Mouse (Mus musculus) liver, adult 2 months (tissue): ENCODE results near the gene Isca1. TPM values are rescaled to one million over a fixed set of nuclear protein-coding genes. Genes with fewer than 3 reads are reported as not detected.
"Not testable (repeated sequence)": the region's sequence is repeated elsewhere in the genome, so short reads cannot be mapped to it uniquely, and the experiment has no call there.

ENCODE experiments used
- DNase-seq: peaks from one replicate; pipeline ENCODE4 v3.0.0-alpha.2; 2011; ENCODE audit warnings: low read depth, low spot score; ENCODE audit errors: extremely low read depth
- H3K27ac ChIP-seq: fragments of 200-500 bp; replicated peaks from 2 replicates; pipeline ENCODE4 v1.5.1; 2012; ENCODE audit warnings: low read depth, mild to moderate bottlenecking, control low read depth, inconsistent platforms, low read length; ENCODE audit not compliant: insufficient read depth
- H3K27me3 ChIP-seq: fragments of 200-500 bp; 2 replicates; pipeline ENCODE4 v1.6.1; 2012; ENCODE audit warnings: mild to moderate bottlenecking, moderate library complexity, low read length, inconsistent platforms; ENCODE audit not compliant: control insufficient read depth, insufficient read depth
- H3K36me3 ChIP-seq: fragments of 200-500 bp; 2 replicates; pipeline ENCODE4 v1.6.1; 2012; ENCODE audit warnings: low read length, inconsistent platforms; ENCODE audit not compliant: control insufficient read depth, insufficient read depth
- H3K4me1 ChIP-seq: fragments of 200-500 bp; 2 replicates; pipeline ENCODE4 v1.6.1; 2011; ENCODE audit warnings: low read length; ENCODE audit not compliant: control insufficient read depth, insufficient read depth
- H3K4me3 ChIP-seq: fragments of 200-500 bp; 2 replicates; pipeline ENCODE4 v1.5.1; 2011; ENCODE audit warnings: low read depth, mild to moderate bottlenecking, control low read depth, low read length, moderate library complexity; ENCODE audit not compliant: insufficient read depth
- H3K79me2 ChIP-seq: fragments of 200-500 bp; 2 replicates; pipeline ENCODE4 v1.6.1; 2012; ENCODE audit warnings: inconsistent platforms, mild to moderate bottlenecking, low read length, moderate library complexity; ENCODE audit not compliant: control insufficient read depth, insufficient read depth
- H3K9ac ChIP-seq: fragments of 200-500 bp; 2 replicates; pipeline ENCODE4 v1.6.1; 2012; ENCODE audit warnings: low read depth, mild to moderate bottlenecking, control low read depth, inconsistent platforms, low read length
- CTCF ChIP-seq: fragments of 200-500 bp; IDR thresholded peaks from 2 replicates; pipeline ENCODE4 v1.5.1; 2011; ENCODE audit warnings: low read depth, low read length, control low read depth
- POLR2A ChIP-seq: fragments of 200-500 bp; IDR thresholded peaks from 2 replicates; pipeline ENCODE4 v1.6.1; 2011; ENCODE audit warnings: low read length, control low read depth; ENCODE audit not compliant: insufficient read depth; ENCODE audit errors: extremely low read depth
- WGBS: fragments of 180-500 bp; shearing (Covaris S2); methylation state at CpG from one replicate; pipeline ENCODE4 v1.1.7; 2018; 5-methylcytosine and 5-hydroxymethylcytosine counted together
- polyA plus RNA-seq: library from polyadenylated mRNA; depleted of rRNA; stranded (reverse); fragments of >200 nt; gene quantifications from 2 replicates; pipeline ENCODE4 v1.2.3, GENCODE M21; 2012
- total RNA-seq: library from RNA; depleted of rRNA; stranded (reverse); fragments of >200 nt; gene quantifications from 2 replicates; pipeline ENCODE4 v1.2.3, GENCODE M21; 2014

Gene Isca1
- total and polyA plus RNA-seq, 2 experiments, result 32.4 to 52.8 TPM

DNA sequence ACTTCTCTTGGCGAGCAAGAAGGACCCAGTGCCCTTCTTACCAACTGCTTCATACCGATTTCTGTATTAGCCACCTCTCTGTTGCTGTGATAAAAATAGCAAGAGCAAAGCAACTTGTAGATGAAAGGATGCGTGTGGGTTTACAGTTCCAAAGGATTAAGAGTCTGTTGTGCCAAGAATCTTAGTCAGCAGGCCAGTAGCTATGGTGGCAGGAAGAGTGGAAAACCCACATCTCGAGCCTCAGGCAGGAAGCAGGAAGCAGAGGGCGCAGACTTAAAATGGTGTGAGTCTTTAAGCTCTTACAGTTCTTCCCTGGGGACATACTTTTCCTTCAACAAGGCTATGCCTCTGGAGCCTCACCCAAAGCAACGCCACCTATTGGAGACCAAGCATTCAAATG is 24.1 kb downstream of the Isca1 start:
- WGBS, result 75% methylated on average over 6 of the region's 6 CpGs

DNA sequence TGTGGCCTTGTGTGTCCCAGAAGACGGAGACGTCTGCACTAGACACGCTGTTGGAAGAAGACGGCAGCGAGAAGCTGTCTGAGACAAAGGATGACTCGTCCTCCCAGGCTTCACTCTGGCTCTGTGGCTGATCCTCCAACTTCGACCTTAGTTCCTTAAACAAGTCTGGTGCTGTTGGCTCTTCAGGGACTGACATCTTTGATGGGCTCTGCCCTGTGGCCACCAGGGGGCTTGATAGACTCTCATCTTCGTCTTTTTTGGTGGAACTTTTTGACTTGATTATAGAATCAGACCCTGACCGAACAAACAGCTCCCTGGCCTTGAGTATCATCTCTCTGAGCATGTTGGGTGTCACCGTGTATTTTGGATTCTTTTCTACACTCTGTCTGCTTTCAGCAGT is 27.9 kb downstream of the Isca1 start:
- WGBS, result 68% methylated on average over 10 of the region's 10 CpGs
- Histone ChIP-seq H3K79me2 (no peaks in the 10 kb centered on the region), H3K27ac (no peak overlapping the region), H3K9ac (no peak overlapping the region), H3K27me3 (no peaks in the 10 kb centered on the region), H3K4me1 (no peaks in the 10 kb centered on the region), H3K36me3 (no peaks in the 10 kb centered on the region), H3K4me3 (no peak overlapping the region)
- TF ChIP-seq POLR2A (no peak), CTCF (peak; percentile 15; the same call in 1 of the 2 replicates)
- no peak for DNase-seq

More for the DNA sequence above, 24.1 kb downstream of the Isca1 start:
- H3K27me3 ChIP-seq, result no peaks in the 10 kb centered on the region
- TF ChIP-seq POLR2A (no peak), CTCF (no peak)
- no peak overlapping the region for H3K9ac ChIP-seq
- no peaks in the 10 kb centered on the region for H3K4me1 ChIP-seq
- H3K79me2 ChIP-seq, result no peaks in the 10 kb centered on the region
- H3K4me3 ChIP-seq, result no peak overlapping the region
- H3K27ac ChIP-seq, result no peak overlapping the region
- no peaks in the 10 kb centered on the region for H3K36me3 ChIP-seq
- DNase-seq, result no peak

DNA sequence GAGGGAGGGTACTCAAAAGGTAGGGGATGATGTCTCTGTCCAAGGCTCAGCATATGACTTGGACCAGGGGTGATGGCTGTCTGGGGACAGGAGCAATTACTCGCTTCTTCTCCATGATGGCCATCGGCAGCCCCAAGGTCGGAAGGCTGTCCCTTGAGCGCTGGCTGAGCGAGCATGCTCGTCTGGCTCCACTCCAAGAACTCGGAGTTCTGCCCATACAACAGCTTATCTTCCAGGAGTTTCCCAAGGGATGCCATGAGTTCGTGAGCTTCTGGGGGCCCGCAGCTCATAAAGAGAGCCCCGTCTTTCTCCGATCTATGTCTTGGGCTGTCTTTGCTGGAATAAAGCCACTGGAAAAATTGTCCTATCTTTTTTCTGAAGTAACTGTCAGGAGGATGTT is 28.5 kb downstream of the Isca1 start:
- 72% methylated on average over 11 of the region's 11 CpGs for WGBS
- Histone ChIP-seq H3K4me3 (no peak overlapping the region), H3K4me1 (no peaks in the 10 kb centered on the region)

DNA sequence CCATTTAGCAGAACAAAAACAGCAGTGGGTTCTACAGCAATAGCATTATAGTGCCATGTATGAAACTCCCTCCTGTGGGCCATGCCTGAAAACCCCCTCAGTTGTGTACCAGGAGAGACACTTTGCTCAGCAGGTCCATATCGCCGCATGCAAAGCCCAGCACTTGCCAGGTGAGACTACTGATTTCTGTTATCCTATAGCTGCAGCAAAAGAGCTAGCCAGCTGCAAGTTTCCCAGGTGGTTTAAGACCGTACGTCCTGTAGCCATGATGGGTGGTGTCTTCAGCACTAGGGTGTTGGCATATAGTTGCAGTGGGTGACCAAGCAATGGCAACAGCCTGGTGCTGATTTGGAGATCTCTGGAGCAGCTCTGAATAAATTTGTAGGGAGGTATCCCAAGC is 30.2 kb downstream of the Isca1 start:
- Histone ChIP-seq H3K36me3 (no peaks in the 10 kb centered on the region), H3K4me1 (no peaks in the 10 kb centered on the region), H3K4me3 (no peak overlapping the region), H3K9ac (no peak overlapping the region), H3K27ac (no peak overlapping the region), H3K79me2 (no peaks in the 10 kb centered on the region), H3K27me3 (no peaks in the 10 kb centered on the region)
- TF ChIP-seq CTCF, result no peak
- DNase-seq, result no peak
- 94% methylated on average over 4 of the region's 4 CpGs for WGBS

More for the DNA sequence above, 28.5 kb downstream of the Isca1 start:
- Histone ChIP-seq H3K9ac (no peak overlapping the region), H3K27me3 (no peaks in the 10 kb centered on the region), H3K27ac (no peak overlapping the region), H3K36me3 (no peaks in the 10 kb centered on the region), H3K79me2 (no peaks in the 10 kb centered on the region)
- no peak for TF ChIP-seq CTCF
- no peak for TF ChIP-seq POLR2A
- no peak for DNase-seq

DNA sequence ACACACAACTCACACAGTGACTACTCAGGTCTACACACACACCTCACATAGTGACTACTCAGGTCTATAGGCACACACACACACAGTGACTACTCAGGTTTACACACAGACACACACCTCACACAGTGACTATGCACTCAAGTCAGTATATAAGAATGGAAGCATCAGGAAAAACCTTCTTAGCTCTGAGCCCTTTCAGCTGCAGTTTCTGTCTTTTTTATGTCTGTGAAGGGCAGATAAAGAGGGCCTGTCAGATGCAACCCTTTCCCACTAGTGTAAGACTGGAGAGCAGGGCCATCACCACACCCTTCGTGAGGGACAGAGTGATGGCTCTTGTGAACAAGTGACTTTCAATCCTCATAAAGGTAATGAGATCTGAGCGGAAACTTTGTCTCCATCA is 31.2 kb downstream of the Isca1 start:
- H3K79me2 ChIP-seq, result no peaks in the 10 kb centered on the region
- no peaks in the 10 kb centered on the region for H3K36me3 ChIP-seq
- WGBS, result 89% methylated on average over 2 of the region's 2 CpGs
- no peak for DNase-seq
- H3K4me1 ChIP-seq, result no peaks in the 10 kb centered on the region
- TF ChIP-seq CTCF (no peak), POLR2A (no peak)
- no peaks in the 10 kb centered on the region for H3K27me3 ChIP-seq
- H3K27ac ChIP-seq, result no peak overlapping the region
- H3K9ac ChIP-seq, result no peak overlapping the region
- no peak overlapping the region for H3K4me3 ChIP-seq

DNA sequence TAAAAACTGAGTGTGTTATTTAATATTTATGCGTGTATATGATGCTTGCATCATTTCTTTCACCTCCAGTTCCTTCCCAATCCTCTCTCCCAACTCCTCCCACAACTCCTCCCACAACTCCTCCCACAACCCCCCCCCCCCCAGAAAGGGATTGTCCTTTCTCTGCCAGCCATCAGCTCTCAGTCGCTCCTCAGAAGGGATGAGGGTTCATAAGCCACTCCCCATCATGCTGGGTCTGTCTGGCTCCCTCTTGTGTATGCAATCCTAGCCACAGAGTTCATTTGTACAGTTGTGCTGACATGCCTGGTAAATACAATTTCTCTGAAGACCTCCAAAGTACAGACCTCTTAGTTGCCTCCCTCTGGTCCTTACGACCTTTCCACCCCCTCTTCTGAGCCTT is 34.4 kb downstream of the Isca1 start:
- WGBS, result 26% methylated on average over 3 of the region's 3 CpGs
- DNase-seq, result no peak
- Histone ChIP-seq H3K79me2 (no peaks in the 10 kb centered on the region), H3K4me3 (no peak overlapping the region), H3K27ac (no peak overlapping the region), H3K27me3 (no peaks in the 10 kb centered on the region), H3K4me1 (no peaks in the 10 kb centered on the region), H3K36me3 (no peaks in the 10 kb centered on the region), H3K9ac (no peak overlapping the region)
- TF ChIP-seq POLR2A, result no peak
- no peak for TF ChIP-seq CTCF

DNA sequence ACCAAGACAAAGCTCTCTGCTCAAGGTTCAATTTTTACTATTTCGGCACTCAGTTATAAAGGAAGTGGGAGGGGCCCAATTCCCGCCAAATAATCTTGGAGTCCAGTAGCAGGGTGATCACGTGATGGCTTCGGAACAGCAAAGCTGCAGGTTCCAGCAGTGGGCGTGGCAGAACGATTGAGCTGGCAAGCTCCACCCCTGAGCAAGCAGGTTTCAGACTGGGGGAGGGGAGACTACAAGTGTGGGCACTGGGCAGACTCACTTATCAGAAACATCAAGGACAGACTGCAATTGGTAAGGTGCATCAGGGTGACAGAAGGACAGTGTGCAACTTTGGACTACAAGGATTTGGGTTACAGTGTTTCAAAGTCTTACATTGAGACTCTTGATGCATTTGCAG is 35.3 kb downstream of the Isca1 start:
- H3K36me3 ChIP-seq, H3K4me3 ChIP-seq, H3K27me3 ChIP-seq, DNase-seq, H3K79me2 ChIP-seq, H3K27ac ChIP-seq, H3K4me1 ChIP-seq, H3K9ac ChIP-seq: not testable (repeated sequence)
- 39% methylated on average over 6 of the region's 6 CpGs for whole genome bisulfite sequencing
